Mouse (Mus musculus) kidney, embryonic 16.5 days (tissue): ENCODE data around the gene Eng. TPM values are rescaled to one million over a fixed set of nuclear protein-coding genes. Genes with fewer than 3 reads are reported as not detected.
A peak's percentile ranks its signal among the peaks of the same experiment; 100 is the strongest.

Experiments used
- ATAC-seq: fragments of 200-750 bp; cut with Nextera tagmentation; 2 replicates; pipeline ENCODE4 v1.8.0; 2017; ENCODE audit warnings: moderate TSS enrichment; ENCODE audit not compliant: low FRiP score, low TSS enrichment
- H3K27ac ChIP-seq: fragments of 300-500 bp; sonication (generic); 2 replicates; pipeline ENCODE4 v1.5.1; 2014; ENCODE audit warnings: low read length
- H3K27me3 ChIP-seq: fragments of 300-500 bp; sonication (generic); 2 replicates; pipeline ENCODE4 v1.6.1; 2014; ENCODE audit warnings: low read length, control low read depth, mixed read lengths; ENCODE audit not compliant: insufficient read depth
- H3K36me3 ChIP-seq: fragments of 300-500 bp; sonication (generic); 2 replicates; pipeline ENCODE4 v1.6.1; 2014; ENCODE audit warnings: low read length, control low read depth, mixed read lengths; ENCODE audit not compliant: insufficient read depth
- H3K4me1 ChIP-seq: fragments of 300-500 bp; sonication (generic); 2 replicates; pipeline ENCODE4 v1.6.1; 2014; ENCODE audit warnings: low read length, control low read depth, mixed read lengths; ENCODE audit not compliant: insufficient read depth
- H3K4me2 ChIP-seq: fragments of 300-500 bp; sonication (generic); replicated peaks from 2 replicates; pipeline ENCODE4 v1.6.1; 2014; ENCODE audit warnings: low read depth, low read length
- H3K4me3 ChIP-seq: fragments of 300-500 bp; sonication (generic); 2 replicates; pipeline ENCODE4 v1.5.1; 2014; ENCODE audit warnings: mild to moderate bottlenecking, low read length
- H3K9ac ChIP-seq: fragments of 300-500 bp; sonication (generic); replicated peaks from 2 replicates; pipeline ENCODE4 v1.6.1; 2014; ENCODE audit warnings: low read length
- H3K9me3 ChIP-seq: fragments of 300-500 bp; sonication (generic); 2 replicates; pipeline ENCODE4 v1.6.1; 2016; ENCODE audit warnings: low read length, control low read depth
- WGBS: fragments of 180-500 bp; shearing (Covaris S2); extraction: QIAGEN DNeasy Blood & Tissue Kit; methylation state at CpG from one replicate; pipeline ENCODE4 v1.1.7; 2014; 5-methylcytosine and 5-hydroxymethylcytosine counted together
- polyA plus RNA-seq: library from polyadenylated mRNA; unstranded; fragments of >200 nt; fragmentation: Nextera tagmentation; extraction: Ambion mirVana; gene quantifications from 2 replicates; pipeline ENCODE4 v1.2.1, GENCODE M21; 2015

Gene Eng
- polyA plus RNA-seq, 1 experiment from 2014 or later = 98.7 TPM

- H3K9me3 ChIP-seq = no peaks in the 10 kb centered on the region
- no peak overlapping the region for H3K4me3 ChIP-seq
- peaks cover 61% of the 10 kb centered on the region for H3K4me1 ChIP-seq
- peak overlapping the region; percentile 1; the same call in 1 of the 2 replicates for H3K4me2 ChIP-seq
- 45% methylated on average over 5 of the region's 5 CpGs for WGBS
- H3K27ac ChIP-seq = peak overlapping the region; percentile 43
- peak overlapping the region; percentile 28; the same call in 1 of the 2 replicates for H3K9ac ChIP-seq
- no peaks in the 10 kb centered on the region for H3K27me3 ChIP-seq
- no peak for ATAC-seq
- no peaks in the 10 kb centered on the region for H3K36me3 ChIP-seq
Observed at GRCm38 (mm10) chr2:32628729-32629128, 17.7 kb upstream of the Eng start.

- Histone ChIP-seq H3K4me2 (0 out of 2 replicates have a peak overlapping the region, but pooled peaks have one; percentile 1), H3K27me3 (no peaks in the 10 kb centered on the region), H3K4me1 (peaks cover 61% of the 10 kb centered on the region), H3K36me3 (no peaks in the 10 kb centered on the region), H3K4me3 (no peak overlapping the region), H3K27ac (peak overlapping the region; percentile 0; the same call in 1 of the 2 replicates), H3K9ac (peak overlapping the region; percentile 28; the same call in 1 of the 2 replicates), H3K9me3 (no peaks in the 10 kb centered on the region)
- 50% methylated on average over 9 of the region's 9 CpGs for WGBS
- peak; percentile 14; the same call in 1 of the 2 replicates for ATAC-seq
Observed at GRCm38 (mm10) chr2:32629276-32629976, 17.0 kb upstream of the Eng start.

GRCm38 (mm10) chr2:32630036-32630435 lies 16.4 kb upstream of the Eng start:
- Histone ChIP-seq H3K4me1 (peaks cover 57% of the 10 kb centered on the region), H3K4me3 (no peak overlapping the region), H3K9ac (no peak overlapping the region), H3K27ac (no peak overlapping the region), H3K36me3 (no peaks in the 10 kb centered on the region), H3K9me3 (no peaks in the 10 kb centered on the region), H3K4me2 (no peak overlapping the region), H3K27me3 (no peaks in the 10 kb centered on the region)
- ATAC-seq = no peak
- 76% methylated on average over 9 of the region's 9 CpGs for WGBS

GRCm38 (mm10) chr2:32631046-32631445 lies 15.3 kb upstream of the Eng start:
- no peak for ATAC-seq
- H3K36me3 ChIP-seq = no peaks in the 10 kb centered on the region
- H3K27ac ChIP-seq = no peak overlapping the region
- H3K4me3 ChIP-seq = no peak overlapping the region
- no peak overlapping the region for H3K4me2 ChIP-seq
- no peak overlapping the region for H3K9ac ChIP-seq
- WGBS = 84% methylated on average over 10 of the region's 10 CpGs
- H3K9me3 ChIP-seq = no peaks in the 10 kb centered on the region
- H3K27me3 ChIP-seq = no peaks in the 10 kb centered on the region
- peaks cover 48% of the 10 kb centered on the region for H3K4me1 ChIP-seq

GRCm38 (mm10) chr2:32631737-32632394 lies 14.5 kb upstream of the Eng start:
- H3K9me3 ChIP-seq = no peaks in the 10 kb centered on the region
- H3K4me2 ChIP-seq = no peak overlapping the region
- no peak overlapping the region for H3K27ac ChIP-seq
- no peaks in the 10 kb centered on the region for H3K36me3 ChIP-seq
- no peak overlapping the region for H3K4me3 ChIP-seq
- 52% methylated on average over 7 of the region's 7 CpGs for WGBS
- H3K9ac ChIP-seq = 0 out of 2 replicates have a peak overlapping the region, but pooled peaks have one; percentile 25
- peak; percentile 46; the same call in 1 of the 2 replicates for ATAC-seq
- peaks cover 40% of the 10 kb centered on the region for H3K4me1 ChIP-seq
- H3K27me3 ChIP-seq = no peaks in the 10 kb centered on the region

- Histone ChIP-seq H3K9me3 (no peaks in the 10 kb centered on the region), H3K4me1 (peaks cover 34% of the 10 kb centered on the region), H3K4me3 (no peak overlapping the region), H3K27me3 (no peaks in the 10 kb centered on the region), H3K36me3 (no peaks in the 10 kb centered on the region), H3K4me2 (no peak overlapping the region), H3K27ac (peak overlapping the region; percentile 70), H3K9ac (no peak overlapping the region)
- WGBS = 43% methylated on average over 5 of the region's 5 CpGs
- ATAC-seq = no peak
Observed at GRCm38 (mm10) chr2:32633660-32634059, 12.7 kb upstream of the Eng start.

GRCm38 (mm10) chr2:32634277-32635105 lies 11.9 kb upstream of the Eng start:
- WGBS = 90% methylated on average over 10 of the region's 10 CpGs

GRCm38 (mm10) chr2:32636617-32637016 lies 9.8 kb upstream of the Eng start:
- no peak overlapping the region for H3K4me2 ChIP-seq
- H3K9ac ChIP-seq = no peak overlapping the region
- no peak for ATAC-seq
- H3K4me1 ChIP-seq = peaks cover 29% of the 10 kb centered on the region
- H3K4me3 ChIP-seq = no peak overlapping the region
- peak overlapping the region; percentile 72 for H3K27ac ChIP-seq
- no peaks in the 10 kb centered on the region for H3K36me3 ChIP-seq
- H3K9me3 ChIP-seq = no peaks in the 10 kb centered on the region
- WGBS = 68% methylated on average over 7 of the region's 7 CpGs
- no peaks in the 10 kb centered on the region for H3K27me3 ChIP-seq

More at GRCm38 (mm10) chr2:32634277-32635105, 11.9 kb upstream of the Eng start:
- no peak overlapping the region for H3K9ac ChIP-seq
- peaks cover 26% of the 10 kb centered on the region for H3K4me1 ChIP-seq
- no peaks in the 10 kb centered on the region for H3K27me3 ChIP-seq
- H3K9me3 ChIP-seq = no peaks in the 10 kb centered on the region
- no peak overlapping the region for H3K4me2 ChIP-seq
- H3K27ac ChIP-seq = peak overlapping the region; percentile 70
- no peak for ATAC-seq
- no peaks in the 10 kb centered on the region for H3K36me3 ChIP-seq
- no peak overlapping the region for H3K4me3 ChIP-seq

- Histone ChIP-seq H3K36me3 (no peaks in the 10 kb centered on the region), H3K27me3 (no peaks in the 10 kb centered on the region), H3K9ac (peak overlapping the region; percentile 58), H3K9me3 (no peaks in the 10 kb centered on the region), H3K4me2 (no peak overlapping the region), H3K4me3 (no peak overlapping the region), H3K27ac (peak overlapping the region; percentile 72), H3K4me1 (peaks cover 25% of the 10 kb centered on the region)
- ATAC-seq = peak; percentile 79
- WGBS = 14% methylated on average over 11 of the region's 11 CpGs
Observed at GRCm38 (mm10) chr2:32637778-32638281, 8.6 kb upstream of the Eng start.
